Mouse (Mus musculus) hindbrain, embryonic 10.5 days (tissue): ENCODE measurements around the gene Haghl. TPM values are rescaled to one million over a fixed set of nuclear protein-coding genes. Genes with fewer than 3 reads are reported as not detected.
"Not testable (repeated sequence)": the region's sequence is repeated elsewhere in the genome, so short reads cannot be mapped to it uniquely, and the experiment has no call there.

ENCODE experiments used
- DNase-seq: peaks from one replicate; pipeline ENCODE4 v3.0.0-alpha.2; 2017; ENCODE audit warnings: low spot score
- H3K27ac ChIP-seq: fragments of 300-500 bp; sonication (generic); 2 replicates; pipeline ENCODE4 v1.5.1; 2016; ENCODE audit warnings: mild to moderate bottlenecking, moderate library complexity
- H3K27me3 ChIP-seq: fragments of 300-500 bp; sonication (generic); 2 replicates; pipeline ENCODE4 v1.6.1; 2016; ENCODE audit warnings: mild to moderate bottlenecking; ENCODE audit not compliant: poor library complexity, insufficient read depth, severe bottlenecking
- H3K36me3 ChIP-seq: fragments of 300-500 bp; sonication (generic); 2 replicates; pipeline ENCODE4 v1.6.1; 2016; ENCODE audit warnings: mild to moderate bottlenecking, moderate library complexity
- H3K4me1 ChIP-seq: fragments of 300-500 bp; sonication (generic); replicated peaks from 2 replicates; pipeline ENCODE4 v1.6.1; 2016; ENCODE audit warnings: mild to moderate bottlenecking
- H3K4me3 ChIP-seq: fragments of 300-500 bp; sonication (generic); 2 replicates; pipeline ENCODE4 v1.5.1; 2016; ENCODE audit warnings: mild to moderate bottlenecking, moderate library complexity
- H3K9me3 ChIP-seq: fragments of 300-500 bp; sonication (generic); 2 replicates; pipeline ENCODE4 v1.6.1; 2016; ENCODE audit warnings: mild to moderate bottlenecking, moderate library complexity
- WGBS: fragments of 180-500 bp; shearing (Covaris S2); methylation state at CpG from one replicate; pipeline ENCODE4 v1.1.7; 2016; 5-methylcytosine and 5-hydroxymethylcytosine counted together
- polyA plus RNA-seq: library from polyadenylated mRNA; unstranded; fragments of >200 nt; fragmentation: Nextera tagmentation; extraction: Ambion mirVana; gene quantifications from 2 replicates; pipeline ENCODE4 v1.2.1, GENCODE M21; 2016

Gene Haghl
- polyA plus RNA-seq, 1 experiment from 2014 or later = 88.5 TPM

- Histone ChIP-seq H3K9me3 (no peaks in the 10 kb centered on the region), H3K4me3 (no peak overlapping the region), H3K36me3 (no peaks in the 10 kb centered on the region), H3K27me3 (no peaks in the 10 kb centered on the region; the same call in 1 of the 2 replicates), H3K4me1 (no peaks in the 10 kb centered on the region), H3K27ac (no peak overlapping the region)
- WGBS = 96% methylated on average over 9 of the region's 9 CpGs
- DNase-seq = no peak
Observed at GRCm38 (mm10) chr17:25743831-25744230, 41.6 kb downstream of the Haghl start.

- WGBS = 72% methylated on average over 12 of the region's 12 CpGs
- H3K9me3 ChIP-seq, H3K4me1 ChIP-seq, H3K4me3 ChIP-seq, DNase-seq, H3K27me3 ChIP-seq, H3K27ac ChIP-seq, H3K36me3 ChIP-seq: not testable (repeated sequence)
Observed at GRCm38 (mm10) chr17:25741471-25741870, 44.0 kb downstream of the Haghl start.

GRCm38 (mm10) chr17:25738861-25739260, 46.6 kb downstream of the Haghl start:
- H3K27me3 ChIP-seq = peaks cover 6% of the 10 kb centered on the region; the same call in 1 of the 2 replicates

DNA sequence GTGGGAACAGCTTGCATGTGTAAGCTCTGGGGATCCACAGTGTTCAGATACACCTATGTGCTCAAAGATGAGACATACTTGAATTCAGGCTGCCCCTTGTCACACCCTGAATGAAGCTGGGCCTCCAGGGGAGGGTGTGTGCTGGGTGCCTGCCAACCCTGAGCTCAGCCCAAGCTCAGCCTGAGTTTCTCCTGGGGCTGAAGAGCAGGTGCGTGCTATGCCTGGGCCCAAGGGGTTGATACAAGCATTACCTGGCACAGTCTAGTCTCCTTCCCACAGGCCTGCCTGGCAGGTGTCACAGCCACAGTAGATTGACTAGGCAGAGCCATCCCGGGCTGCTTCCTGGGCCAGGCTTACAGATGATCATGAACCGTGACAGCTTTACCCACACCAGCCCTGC, 49.7 kb downstream of the Haghl start, which contains the start of gene Mslnl:
Mslnl (plus strand) TSS at position 298 of the 400 bp plus-strand sequence.
- peaks cover 7% of the 10 kb centered on the region for H3K36me3 ChIP-seq
- H3K27me3 ChIP-seq = peaks cover 6% of the 10 kb centered on the region; the same call in 1 of the 2 replicates
- H3K27ac ChIP-seq = no peak within 1 kb of the TSS
- peaks cover 8% of the 10 kb centered on the region; the same call in 1 of the 2 replicates for H3K4me1 ChIP-seq
- H3K4me3 ChIP-seq = no peak within 1 kb of the TSS
- no peaks in the 10 kb centered on the region for H3K9me3 ChIP-seq
- 78% methylated on average over 3 of the region's 3 CpGs for WGBS
- no peak for DNase-seq

More at GRCm38 (mm10) chr17:25738861-25739260, 46.6 kb downstream of the Haghl start:
- no peak for DNase-seq
- H3K36me3 ChIP-seq = no peaks in the 10 kb centered on the region
- H3K27ac ChIP-seq = no peak overlapping the region
- H3K9me3 ChIP-seq = no peaks in the 10 kb centered on the region
- H3K4me1 ChIP-seq = no peaks in the 10 kb centered on the region
- H3K4me3 ChIP-seq = no peak overlapping the region
- 81% methylated on average over 7 of the region's 7 CpGs for WGBS

DNA sequence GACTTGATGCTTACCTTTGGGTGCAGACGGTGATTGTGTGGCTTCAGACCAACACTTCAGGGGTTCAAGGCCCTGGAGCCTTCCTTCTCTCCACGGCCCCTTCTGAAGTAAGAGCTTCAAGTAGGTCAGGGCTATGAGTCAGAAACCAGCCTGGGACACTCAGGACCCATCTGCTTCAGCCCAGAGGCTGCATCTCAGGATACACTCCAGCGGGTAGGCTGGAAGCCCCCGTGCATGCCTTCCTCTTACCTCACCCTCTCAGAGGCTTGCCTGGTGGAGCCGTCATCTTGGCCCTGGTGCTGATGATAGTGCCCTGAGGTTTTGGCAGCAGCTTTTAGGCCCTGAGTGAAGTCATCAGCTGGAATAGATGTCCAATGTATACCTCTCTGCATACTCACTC, 50.2 kb downstream of the Haghl start:
- Histone ChIP-seq H3K9me3 (no peaks in the 10 kb centered on the region), H3K36me3 (peaks cover 12% of the 10 kb centered on the region), H3K27me3 (peaks cover 6% of the 10 kb centered on the region; the same call in 1 of the 2 replicates), H3K4me1 (peaks cover 8% of the 10 kb centered on the region; the same call in 1 of the 2 replicates), H3K4me3 (no peak overlapping the region), H3K27ac (no peak overlapping the region)
- no peak for DNase-seq
- 85% methylated on average over 5 of the region's 5 CpGs for WGBS

DNA sequence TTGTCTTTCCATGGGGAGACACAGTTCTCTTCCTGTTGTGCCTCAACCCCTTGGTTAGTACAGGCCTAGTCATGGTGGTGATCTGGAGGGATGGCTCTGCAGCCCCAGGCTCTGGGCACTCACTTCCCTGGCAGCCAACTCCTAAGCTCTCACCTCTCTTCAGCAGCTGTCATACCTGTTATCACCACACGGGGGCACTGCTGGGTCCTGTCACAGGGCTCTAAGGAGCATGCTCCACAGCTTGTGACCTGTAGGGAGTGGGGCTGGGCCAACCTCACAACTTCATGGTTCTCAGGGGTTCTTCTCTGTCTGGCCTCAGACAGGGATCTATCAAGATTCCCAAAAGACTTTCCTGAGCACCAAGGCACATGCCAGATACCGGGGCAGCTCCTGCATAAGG, 53.4 kb downstream of the Haghl start:
- 20% methylated on average over 2 of the region's 2 CpGs for WGBS
- DNase-seq = peak; percentile 92
- Histone ChIP-seq H3K27ac (no peak overlapping the region), H3K36me3 (peaks cover 27% of the 10 kb centered on the region), H3K9me3 (no peaks in the 10 kb centered on the region), H3K4me3 (no peak overlapping the region), H3K27me3 (peaks cover 5% of the 10 kb centered on the region; the same call in 1 of the 2 replicates), H3K4me1 (peaks cover 27% of the 10 kb centered on the region)

Other genes starting within 250 kb of the Haghl start
- 9.1 and 10.7 TPM in 2 replicates for gene Sox8, start 215.0 kb downstream of the Haghl start, polyA plus RNA-seq
- gene Lmf1, start 206.6 kb downstream of the Haghl start, polyA plus RNA-seq = 27.3 and 29.4 TPM in 2 replicates
- 2.4 and 4.4 TPM in 2 replicates for gene Gng13, start 68.5 kb downstream of the Haghl start, polyA plus RNA-seq
- 47.2 and 60.4 TPM in 2 replicates for gene Chtf18, start 58.3 kb downstream of the Haghl start, polyA plus RNA-seq
- 22.2 and 24.8 TPM in 2 replicates for gene Rpusd1, start 58.0 kb downstream of the Haghl start, polyA plus RNA-seq
- gene Mslnl, start 49.6 kb downstream of the Haghl start, polyA plus RNA-seq = not detected in 2 replicates
- 0.33 TPM in 1 of 2 replicates, not detected in the other for gene Msln, start 31.3 kb downstream of the Haghl start, polyA plus RNA-seq
- 25.3 and 25.7 TPM in 2 replicates for gene Narfl, start 11.9 kb downstream of the Haghl start, polyA plus RNA-seq
- gene Ccdc78, start 907 bp upstream of the Haghl start, polyA plus RNA-seq = 0.95 and 1.2 TPM in 2 replicates
- gene Fam173a, start 7.2 kb upstream of the Haghl start, polyA plus RNA-seq = 68.1 and 76.0 TPM in 2 replicates
- gene AC134908.4, start 10.0 kb upstream of the Haghl start, polyA plus RNA-seq = 3.4 and 4.5 TPM in 2 replicates
- 174 and 193 TPM in 2 replicates for gene Metrn, start 11.5 kb upstream of the Haghl start, polyA plus RNA-seq
- 11.0 and 16.7 TPM in 2 replicates for gene Fbxl16, start 23.4 kb upstream of the Haghl start, polyA plus RNA-seq
- gene Wdr24, start 38.0 kb upstream of the Haghl start, polyA plus RNA-seq = 30.1 and 30.7 TPM in 2 replicates
- 51.5 and 64.3 TPM in 2 replicates for gene Jmjd8, start 43.2 kb upstream of the Haghl start, polyA plus RNA-seq
- 360 and 390 TPM in 2 replicates for gene Stub1, start 47.7 kb upstream of the Haghl start, polyA plus RNA-seq
- 1.7 and 3.1 TPM in 2 replicates for gene Rhbdl1, start 51.6 kb upstream of the Haghl start, polyA plus RNA-seq
- 1.5 and 3.1 TPM in 2 replicates for gene Gm20683, start 56.1 kb upstream of the Haghl start, polyA plus RNA-seq
- 18.8 and 28.5 TPM in 2 replicates for gene Rhot2, start 59.2 kb upstream of the Haghl start, polyA plus RNA-seq
- 46.0 and 54.4 TPM in 2 replicates for gene Wdr90, start 75.8 kb upstream of the Haghl start, polyA plus RNA-seq
- gene Mcrip2, start 83.1 kb upstream of the Haghl start, polyA plus RNA-seq = 10.6 and 14.7 TPM in 2 replicates
- 69.9 and 73.9 TPM in 2 replicates for gene Mettl26, start 89.4 kb upstream of the Haghl start, polyA plus RNA-seq
- 5.8 and 26.3 TPM in 2 replicates for gene Wfikkn1, start 95.2 kb upstream of the Haghl start, polyA plus RNA-seq
- gene Rab40c, start 134.1 kb upstream of the Haghl start, polyA plus RNA-seq = 33.4 and 43.4 TPM in 2 replicates
- gene Pigq, start 159.3 kb upstream of the Haghl start, polyA plus RNA-seq = 65.4 and 72.6 TPM in 2 replicates
- gene Nhlrc4, start 159.3 kb upstream of the Haghl start, polyA plus RNA-seq = 0.21 and 0.55 TPM in 2 replicates
- gene A930017K11Rik, start 166.9 kb upstream of the Haghl start, polyA plus RNA-seq = 0.25 and 0.34 TPM in 2 replicates
- 32.4 and 35.0 TPM in 2 replicates for gene Capn15, start 200.1 kb upstream of the Haghl start, polyA plus RNA-seq